Mouse (Mus musculus): Measurements from ENCODE around the gene Capn11. TPM values are rescaled to one million over a fixed set of nuclear protein-coding genes. Genes with fewer than 3 reads are reported as not detected.
A peak's percentile ranks its signal among the peaks of the same experiment; 100 is the strongest.

The Capn11 gene
- total and polyA plus RNA-seq, 2 experiments from 2014 or later = 0.76 TPM; not detected in 1

- Histone ChIP-seq H3K9ac (replicated peaks; ENCODE audit: low read depth, low read length) (no peak overlapping the region), H3K9me3 (replicated peaks; ENCODE audit: control insufficient read depth, low read length) (no peaks in the 10 kb centered on the region), H3K27ac (ENCODE audit: low read depth) (no peak overlapping the region), H3K27me3 (ENCODE audit: control insufficient read depth, insufficient read depth, low read length) (no peaks in the 10 kb centered on the region), H3K4me1 (ENCODE audit: control insufficient read depth, insufficient read depth) (no peaks in the 10 kb centered on the region), H3K36me3 (replicated peaks; ENCODE audit: control insufficient read depth, insufficient read depth, low read length) (peaks cover 52% of the 10 kb centered on the region), H3K4me3 (ENCODE audit: low read depth, low read length) (no peak overlapping the region), H3K4me2 (ENCODE audit: low read depth, low read length) (no peak overlapping the region)
- WGBS = 83% methylated on average over 10 of the region's 10 CpGs
- DNase-seq (ENCODE audit: low spot score) = no peak
- ATAC-seq (ENCODE audit: insufficient read depth, low read depth) = no peak
- TF ChIP-seq CTCF (IDR thresholded peaks at IDR 0.05; ENCODE audit: low read depth) = no peak
- no peak for TF ChIP-seq EP300 (IDR thresholded peaks at IDR 0.05; ENCODE audit: low read depth)
Observed at GRCm38 (mm10) chr17:45667481-45667880, 8.4 kb upstream of the Capn11 start.

GRCm38 (mm10) chr17:45666091-45666490, 7.0 kb upstream of the Capn11 start:
- DNase-seq (ENCODE audit: low spot score) (no peak), ATAC-seq (ENCODE audit: insufficient read depth, low read depth) (no peak)
- Histone ChIP-seq H3K27ac (ENCODE audit: low read depth) (no peak overlapping the region), H3K4me1 (ENCODE audit: control insufficient read depth, insufficient read depth) (no peaks in the 10 kb centered on the region), H3K4me2 (ENCODE audit: low read depth, low read length) (no peak overlapping the region), H3K36me3 (replicated peaks; ENCODE audit: control insufficient read depth, insufficient read depth, low read length) (peaks cover 58% of the 10 kb centered on the region), H3K4me3 (ENCODE audit: low read depth, low read length) (no peak overlapping the region), H3K9ac (replicated peaks; ENCODE audit: low read depth, low read length) (no peak overlapping the region), H3K9me3 (replicated peaks; ENCODE audit: control insufficient read depth, low read length) (no peaks in the 10 kb centered on the region), H3K27me3 (ENCODE audit: control insufficient read depth, insufficient read depth, low read length) (no peaks in the 10 kb centered on the region)
- WGBS = 78% methylated on average over 11 of the region's 11 CpGs
- TF ChIP-seq CTCF (IDR thresholded peaks at IDR 0.05; ENCODE audit: low read depth) (no peak), EP300 (IDR thresholded peaks at IDR 0.05; ENCODE audit: low read depth) (no peak)

GRCm38 (mm10) chr17:45664608-45665007, 5.5 kb upstream of the Capn11 start:
- no peak overlapping the region for H3K9ac ChIP-seq (replicated peaks; ENCODE audit: low read depth, low read length)
- H3K4me2 ChIP-seq (ENCODE audit: low read depth, low read length) = no peak overlapping the region
- H3K9me3 ChIP-seq (replicated peaks; ENCODE audit: control insufficient read depth, low read length) = no peaks in the 10 kb centered on the region
- no peak for DNase-seq (ENCODE audit: low spot score)
- TF ChIP-seq CTCF (IDR thresholded peaks at IDR 0.05; ENCODE audit: low read depth) (no peak), EP300 (IDR thresholded peaks at IDR 0.05; ENCODE audit: low read depth) (no peak)
- peaks cover 59% of the 10 kb centered on the region for H3K36me3 ChIP-seq (replicated peaks; ENCODE audit: control insufficient read depth, insufficient read depth, low read length)
- no peaks in the 10 kb centered on the region for H3K27me3 ChIP-seq (ENCODE audit: control insufficient read depth, insufficient read depth, low read length)
- WGBS = 77% methylated on average over 13 of the region's 13 CpGs
- no peak overlapping the region for H3K27ac ChIP-seq (ENCODE audit: low read depth)
- no peaks in the 10 kb centered on the region for H3K4me1 ChIP-seq (ENCODE audit: control insufficient read depth, insufficient read depth)
- H3K4me3 ChIP-seq (ENCODE audit: low read depth, low read length) = no peak overlapping the region
- no peak for ATAC-seq (ENCODE audit: insufficient read depth, low read depth)

GRCm38 (mm10) chr17:45663106-45663919, 4.2 kb upstream of the Capn11 start:
- Histone ChIP-seq H3K4me2 (ENCODE audit: low read depth, low read length) (peak overlapping the region; percentile 26; the same call in 1 of the 2 replicates), H3K4me3 (ENCODE audit: low read depth, low read length) (no peak overlapping the region), H3K27me3 (ENCODE audit: control insufficient read depth, insufficient read depth, low read length) (no peaks in the 10 kb centered on the region), H3K4me1 (ENCODE audit: control insufficient read depth, insufficient read depth) (no peaks in the 10 kb centered on the region), H3K9me3 (replicated peaks; ENCODE audit: control insufficient read depth, low read length) (no peaks in the 10 kb centered on the region), H3K36me3 (replicated peaks; ENCODE audit: control insufficient read depth, insufficient read depth, low read length) (peaks cover 51% of the 10 kb centered on the region), H3K9ac (replicated peaks; ENCODE audit: low read depth, low read length) (no peak overlapping the region), H3K27ac (ENCODE audit: low read depth) (no peak overlapping the region)
- TF ChIP-seq EP300 (IDR thresholded peaks at IDR 0.05; ENCODE audit: low read depth) (no peak), CTCF (IDR thresholded peaks at IDR 0.05; ENCODE audit: low read depth) (peak; percentile 87)
- DNase-seq (ENCODE audit: low spot score) (peak; percentile 29), ATAC-seq (ENCODE audit: insufficient read depth, low read depth) (peak; percentile 66)
- WGBS = 24% methylated on average over 27 of the region's 27 CpGs

GRCm38 (mm10) chr17:45655820-45656219, 3.3 kb downstream of the Capn11 start:
- no peaks in the 10 kb centered on the region for H3K27me3 ChIP-seq (ENCODE audit: control insufficient read depth, insufficient read depth, low read length)
- no peak overlapping the region for H3K27ac ChIP-seq (ENCODE audit: low read depth)
- no peaks in the 10 kb centered on the region for H3K4me1 ChIP-seq (ENCODE audit: control insufficient read depth, insufficient read depth)
- DNase-seq (ENCODE audit: low spot score) (no peak), ATAC-seq (ENCODE audit: insufficient read depth, low read depth) (peak; percentile 46; the same call in 1 of the 2 replicates)
- no peak overlapping the region for H3K4me3 ChIP-seq (ENCODE audit: low read depth, low read length)
- 15% methylated on average over 6 of the region's 6 CpGs for WGBS
- H3K4me2 ChIP-seq (ENCODE audit: low read depth, low read length) = no peak overlapping the region
- peaks cover 2% of the 10 kb centered on the region for H3K36me3 ChIP-seq (replicated peaks; ENCODE audit: control insufficient read depth, insufficient read depth, low read length)
- no peak overlapping the region for H3K9ac ChIP-seq (replicated peaks; ENCODE audit: low read depth, low read length)
- no peaks in the 10 kb centered on the region for H3K9me3 ChIP-seq (replicated peaks; ENCODE audit: control insufficient read depth, low read length)
- no peak for TF ChIP-seq EP300 (IDR thresholded peaks at IDR 0.05; ENCODE audit: low read depth)
- TF ChIP-seq CTCF (IDR thresholded peaks at IDR 0.05; ENCODE audit: low read depth) = peak; percentile 30
